Mouse (Mus musculus) kidney, embryonic 15.5 days (tissue): ENCODE results near the gene Jmjd8. TPM values are rescaled to one million over a fixed set of nuclear protein-coding genes. Genes with fewer than 3 reads are reported as not detected.

Source experiments
- ATAC-seq: fragments of 200-750 bp; cut with Nextera tagmentation; replicated peaks from 2 replicates; pipeline ENCODE4 v1.8.0; 2017; ENCODE audit warnings: moderate TSS enrichment; ENCODE audit not compliant: low FRiP score
- H3K27ac ChIP-seq: fragments of 300-500 bp; sonication (generic); 2 replicates; pipeline ENCODE4 v1.5.1; 2015; ENCODE audit warnings: mild to moderate bottlenecking, inconsistent platforms
- H3K27me3 ChIP-seq: fragments of 300-500 bp; sonication (generic); 2 replicates; pipeline ENCODE4 v1.6.1; 2015; ENCODE audit warnings: inconsistent platforms
- H3K36me3 ChIP-seq: fragments of 300-500 bp; sonication (generic); 2 replicates; pipeline ENCODE4 v1.6.1; 2015; ENCODE audit warnings: inconsistent platforms
- H3K4me1 ChIP-seq: fragments of 300-500 bp; sonication (generic); 2 replicates; pipeline ENCODE4 v1.6.1; 2015; ENCODE audit warnings: inconsistent platforms
- H3K4me2 ChIP-seq: fragments of 300-500 bp; sonication (generic); 2 replicates; pipeline ENCODE4 v1.6.1; 2015; ENCODE audit warnings: moderate library complexity, mild to moderate bottlenecking, inconsistent platforms
- H3K4me3 ChIP-seq: fragments of 300-500 bp; sonication (generic); replicated peaks from 2 replicates; pipeline ENCODE4 v1.5.1; 2015; ENCODE audit warnings: mild to moderate bottlenecking, inconsistent platforms
- H3K9ac ChIP-seq: fragments of 300-500 bp; sonication (generic); 2 replicates; pipeline ENCODE4 v1.6.1; 2015; ENCODE audit warnings: mild to moderate bottlenecking, inconsistent platforms
- H3K9me3 ChIP-seq: fragments of 300-500 bp; sonication (generic); replicated peaks from 2 replicates; pipeline ENCODE4 v1.6.1; 2016; ENCODE audit warnings: inconsistent platforms
- WGBS: fragments of 180-500 bp; shearing (Covaris S2); methylation state at CpG from one replicate; pipeline ENCODE4 v1.1.7; 2015; ENCODE audit warnings: mixed read lengths; 5-methylcytosine and 5-hydroxymethylcytosine counted together
- polyA plus RNA-seq: library from polyadenylated mRNA; unstranded; fragments of >200 nt; fragmentation: Nextera tagmentation; extraction: Ambion mirVana; gene quantifications from 2 replicates; pipeline ENCODE4 v1.2.1, GENCODE M21; 2015

The Jmjd8 gene
- polyA plus RNA-seq, 1 experiment from 2014 or later = 61.4 TPM

DNA sequence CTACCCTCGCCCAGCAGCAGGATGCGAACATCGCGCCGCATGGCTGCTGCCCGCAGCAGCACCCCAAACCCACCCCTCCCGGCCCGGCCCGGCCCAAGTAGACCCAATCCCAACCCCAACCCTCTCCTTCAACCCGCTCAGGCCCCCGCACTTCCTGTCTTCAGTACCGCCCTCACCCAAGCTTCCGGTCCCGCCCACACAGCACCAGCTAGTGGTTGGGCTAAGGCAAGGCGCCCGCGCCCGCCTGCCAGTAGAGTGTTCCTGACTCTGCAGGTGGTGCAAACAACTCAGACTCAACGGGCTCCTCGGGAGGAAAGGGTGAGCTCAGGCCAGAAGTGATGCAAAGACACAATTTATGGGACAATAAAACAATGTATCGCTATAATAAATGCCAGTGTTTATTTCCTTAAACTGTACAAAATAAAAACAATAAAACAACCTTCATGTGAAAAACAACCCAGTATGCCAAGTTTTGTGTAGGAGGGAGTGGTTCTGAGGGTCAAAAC, 15.8 kb downstream of the Jmjd8 start, which contains the start of gene Rhot2:
Rhot2 (minus strand) TSS at position 456 of the 506 bp plus-strand sequence.
- H3K9ac ChIP-seq = peak within 1 kb of the TSS; percentile 76
- 1% methylated on average over 21 of the region's 21 CpGs for WGBS
- H3K9me3 ChIP-seq = no peaks in the 10 kb centered on the region
- ATAC-seq = peak; percentile 94
- peaks cover 78% of the 10 kb centered on the region for H3K36me3 ChIP-seq
- peak within 1 kb of the TSS; percentile 88 for H3K27ac ChIP-seq
- H3K4me2 ChIP-seq = peak within 1 kb of the TSS; percentile 78
- H3K27me3 ChIP-seq = no peaks in the 10 kb centered on the region
- H3K4me1 ChIP-seq = peaks cover 23% of the 10 kb centered on the region
- peak within 1 kb of the TSS; percentile 77 for H3K4me3 ChIP-seq

DNA sequence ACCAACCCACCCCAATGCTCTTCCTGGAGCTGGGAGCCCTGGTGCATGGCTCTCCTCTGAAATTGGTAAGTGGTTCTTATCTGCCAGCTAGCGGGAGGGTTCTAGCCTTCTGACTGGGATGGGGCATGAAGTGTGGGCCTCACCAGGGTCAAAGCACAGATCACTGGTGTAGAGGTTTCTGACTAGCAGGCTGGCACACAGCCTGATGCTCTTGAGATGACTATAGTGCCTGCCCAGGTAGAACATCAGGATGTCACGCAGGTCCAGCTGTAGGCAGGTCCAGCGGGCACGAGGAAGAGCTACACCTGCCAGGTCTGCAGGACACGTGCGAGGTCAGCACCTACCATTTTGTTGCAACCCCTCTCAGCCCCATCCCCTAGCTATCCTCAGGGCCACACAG, 31.6 kb downstream of the Jmjd8 start:
- WGBS = 88% methylated on average over 6 of the region's 6 CpGs

DNA sequence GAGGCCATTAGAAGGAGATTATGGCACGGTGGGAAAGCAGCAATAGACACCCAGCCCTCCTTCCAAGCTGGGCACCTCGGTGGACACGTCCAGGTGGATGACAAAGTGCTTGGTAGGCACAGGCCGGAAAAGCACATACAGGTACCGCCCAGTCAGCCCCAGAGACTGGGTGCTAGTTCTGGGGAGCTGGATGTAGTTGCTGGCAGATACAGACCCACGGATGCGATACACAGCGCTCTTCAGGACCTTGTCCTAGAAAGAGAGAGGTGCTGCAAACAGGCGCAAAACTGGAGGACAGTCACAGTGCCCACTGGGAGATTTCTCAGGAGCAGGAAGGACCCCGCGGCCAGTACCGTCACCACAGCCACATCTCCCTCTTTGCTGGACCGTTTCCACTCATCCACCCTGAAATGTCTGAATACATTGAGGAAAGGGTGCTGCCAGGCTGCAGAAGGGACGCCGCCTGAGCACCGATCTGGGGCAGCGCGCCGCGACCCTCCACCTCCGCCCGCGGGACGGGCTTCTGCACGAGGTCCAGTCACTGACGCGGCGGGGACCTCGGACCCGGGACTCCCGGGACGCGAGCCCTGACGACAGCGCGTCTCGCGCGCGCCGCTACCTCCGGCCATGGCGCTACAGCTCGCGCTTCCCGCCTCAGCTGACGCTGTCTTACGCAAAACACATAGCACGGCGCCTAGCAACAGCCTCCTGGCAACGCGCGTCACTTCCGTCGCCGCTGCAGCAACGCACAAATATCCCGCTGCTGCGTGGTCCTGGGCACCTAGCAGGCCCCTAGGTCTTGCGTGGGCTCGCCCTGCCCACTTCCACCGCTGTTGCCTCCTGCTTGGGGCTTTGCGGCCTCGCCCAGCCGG, 32.4 kb downstream of the Jmjd8 start, which contains the start of gene Wdr90:
Wdr90 (minus strand) TSS at position 670 of the 872 bp plus-strand sequence.
- Histone ChIP-seq H3K9me3 (no peaks in the 10 kb centered on the region), H3K9ac (peak within 1 kb of the TSS; percentile 68), H3K27ac (peak within 1 kb of the TSS; percentile 85), H3K4me1 (peaks cover 19% of the 10 kb centered on the region), H3K36me3 (peaks cover 16% of the 10 kb centered on the region), H3K4me3 (peak within 1 kb of the TSS; percentile 57), H3K4me2 (peak within 1 kb of the TSS; percentile 76), H3K27me3 (no peaks in the 10 kb centered on the region)
- WGBS = 3% methylated on average over 65 of the region's 65 CpGs
- peak; percentile 92 for ATAC-seq

More for the DNA sequence above, 31.6 kb downstream of the Jmjd8 start:
- H3K9ac ChIP-seq = peak overlapping the region; percentile 68
- H3K27ac ChIP-seq = no peak overlapping the region
- ATAC-seq = no peak
- H3K4me3 ChIP-seq = peak overlapping the region; percentile 57
- no peaks in the 10 kb centered on the region for H3K9me3 ChIP-seq
- peaks cover 22% of the 10 kb centered on the region for H3K36me3 ChIP-seq
- H3K4me2 ChIP-seq = peak overlapping the region; percentile 76
- no peaks in the 10 kb centered on the region for H3K27me3 ChIP-seq
- H3K4me1 ChIP-seq = peaks cover 18% of the 10 kb centered on the region

DNA sequence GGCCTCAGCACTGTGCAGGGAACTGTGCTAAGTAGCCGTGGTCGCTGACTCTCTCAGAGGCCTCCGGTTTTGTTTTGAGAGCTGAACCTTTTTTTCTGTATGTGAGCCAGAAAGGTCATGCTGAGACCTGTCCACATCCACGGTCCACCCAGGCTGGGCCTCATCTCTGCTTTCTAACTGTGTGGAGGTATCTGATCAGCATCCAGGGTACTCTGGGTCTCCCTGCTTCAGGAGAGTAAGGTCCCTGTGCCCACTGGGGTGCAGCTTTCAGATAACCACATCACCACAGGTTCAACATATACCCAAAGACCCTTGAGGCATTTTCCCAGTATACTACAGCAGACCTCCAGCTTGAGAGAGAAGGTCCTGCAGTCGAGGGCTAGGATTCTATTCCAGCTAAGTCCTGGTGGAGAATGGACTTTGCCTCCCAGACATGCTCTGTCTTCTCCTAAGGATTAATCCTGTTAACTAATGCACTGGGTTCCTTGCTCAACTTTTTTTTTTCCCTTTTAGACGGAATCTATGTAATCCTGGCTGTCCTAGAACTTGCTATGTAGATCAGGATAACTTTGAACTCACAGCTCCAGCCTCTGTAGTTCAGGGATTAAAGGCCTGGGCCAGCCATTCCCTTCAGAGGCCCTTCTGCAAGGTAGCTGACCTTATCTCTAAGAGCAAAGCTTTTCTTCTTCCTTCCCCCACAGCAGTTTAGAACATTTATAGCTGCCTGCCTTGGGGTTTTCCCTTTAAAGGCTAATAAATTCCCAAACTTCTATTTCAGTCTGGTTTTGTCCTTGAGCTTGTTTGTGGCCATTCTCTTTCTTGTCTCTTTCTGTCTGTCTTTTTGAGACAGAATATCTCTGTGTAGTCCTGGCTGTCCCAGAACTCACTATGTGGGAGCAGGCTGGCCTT, 33.3 kb downstream of the Jmjd8 start:
- H3K9ac ChIP-seq = peak overlapping the region; percentile 68
- no peaks in the 10 kb centered on the region for H3K9me3 ChIP-seq
- 13% methylated on average over 6 of the region's 6 CpGs for WGBS
- H3K27ac ChIP-seq = peak overlapping the region; percentile 85
- no peaks in the 10 kb centered on the region for H3K27me3 ChIP-seq
- peaks cover 14% of the 10 kb centered on the region for H3K36me3 ChIP-seq
- H3K4me1 ChIP-seq = peaks cover 25% of the 10 kb centered on the region
- peak overlapping the region; percentile 76 for H3K4me2 ChIP-seq
- no peak for ATAC-seq
- peak overlapping the region; percentile 57 for H3K4me3 ChIP-seq

DNA sequence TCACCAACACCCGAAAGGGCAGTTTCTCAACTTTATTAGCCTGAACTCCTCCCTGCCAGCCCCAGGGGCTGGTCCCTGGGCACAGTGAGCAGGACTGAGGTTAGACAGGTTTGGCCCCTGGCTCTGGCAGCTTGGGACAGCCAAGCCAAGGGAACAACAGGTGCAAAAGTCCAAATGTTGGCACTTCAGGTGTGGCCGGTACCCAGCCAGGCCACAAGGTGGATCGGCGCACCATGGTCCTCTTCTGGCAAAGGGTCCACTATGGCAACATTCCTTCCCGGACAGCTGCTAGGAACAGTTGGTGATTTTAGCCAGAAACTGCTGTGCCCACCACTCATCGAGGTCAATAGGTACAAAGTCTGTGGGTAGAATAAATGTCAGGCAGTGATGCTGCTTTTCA, 35.0 kb downstream of the Jmjd8 start:
- H3K4me1 ChIP-seq = peaks cover 38% of the 10 kb centered on the region
- H3K36me3 ChIP-seq = peaks cover 13% of the 10 kb centered on the region
- H3K4me3 ChIP-seq = no peak overlapping the region
- no peak for ATAC-seq
- H3K27me3 ChIP-seq = no peaks in the 10 kb centered on the region
- no peak overlapping the region for H3K27ac ChIP-seq
- no peak overlapping the region for H3K9ac ChIP-seq
- H3K9me3 ChIP-seq = no peaks in the 10 kb centered on the region
- 87% methylated on average over 6 of the region's 6 CpGs for WGBS
- H3K4me2 ChIP-seq = no peak overlapping the region

DNA sequence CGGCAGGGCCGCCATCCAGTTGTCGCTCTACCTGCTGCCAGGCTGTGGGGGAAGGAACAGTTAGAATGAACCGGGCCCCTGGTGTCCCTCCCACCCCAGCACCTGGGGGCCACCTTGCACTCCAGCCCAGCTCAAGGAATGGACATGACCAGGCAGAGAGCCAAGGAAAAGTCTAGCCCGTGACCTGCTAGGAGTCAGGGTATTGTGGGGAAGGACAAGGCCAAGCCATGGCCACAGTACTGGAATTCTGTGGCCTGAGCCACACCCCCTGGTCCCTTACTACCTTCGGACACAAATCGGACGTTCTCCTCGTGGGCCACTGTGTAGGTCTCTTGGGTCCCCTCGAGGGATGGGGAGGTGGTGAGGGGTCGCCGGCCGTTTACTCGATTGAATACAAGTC, 35.6 kb downstream of the Jmjd8 start:
- no peak for ATAC-seq
- WGBS = 85% methylated on average over 14 of the region's 14 CpGs
- H3K4me1 ChIP-seq = peaks cover 43% of the 10 kb centered on the region
- no peak overlapping the region for H3K27ac ChIP-seq
- H3K27me3 ChIP-seq = no peaks in the 10 kb centered on the region
- no peak overlapping the region for H3K4me3 ChIP-seq
- H3K36me3 ChIP-seq = peaks cover 13% of the 10 kb centered on the region
- H3K4me2 ChIP-seq = no peak overlapping the region
- H3K9ac ChIP-seq = no peak overlapping the region
- no peaks in the 10 kb centered on the region for H3K9me3 ChIP-seq

DNA sequence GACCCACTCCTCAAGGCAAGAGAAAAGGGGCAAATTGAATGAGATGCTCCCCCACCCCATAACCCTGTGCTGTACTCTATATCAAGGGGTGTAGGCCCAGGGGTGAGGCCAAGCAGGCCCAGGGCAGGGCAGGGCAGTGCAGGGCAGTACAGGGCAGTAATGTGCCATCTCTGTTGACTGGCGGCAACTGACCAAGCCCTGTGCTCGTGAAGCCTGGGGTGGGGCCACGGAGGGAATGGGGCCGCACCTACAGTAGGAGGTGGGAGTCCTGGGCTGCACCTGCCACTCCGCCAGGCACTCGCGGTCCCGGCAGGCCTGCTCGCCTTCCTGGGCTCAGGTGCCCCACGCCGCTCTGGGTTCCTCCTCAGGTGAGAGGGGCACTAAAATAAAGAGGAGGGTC, 36.6 kb downstream of the Jmjd8 start:
- H3K27ac ChIP-seq = no peak overlapping the region
- H3K4me2 ChIP-seq = no peak overlapping the region
- H3K4me3 ChIP-seq = no peak overlapping the region
- no peaks in the 10 kb centered on the region for H3K27me3 ChIP-seq
- WGBS = 91% methylated on average over 11 of the region's 11 CpGs
- peaks cover 39% of the 10 kb centered on the region for H3K4me1 ChIP-seq
- peaks cover 13% of the 10 kb centered on the region for H3K36me3 ChIP-seq
- no peak overlapping the region for H3K9ac ChIP-seq
- H3K9me3 ChIP-seq = no peaks in the 10 kb centered on the region
- no peak for ATAC-seq

DNA sequence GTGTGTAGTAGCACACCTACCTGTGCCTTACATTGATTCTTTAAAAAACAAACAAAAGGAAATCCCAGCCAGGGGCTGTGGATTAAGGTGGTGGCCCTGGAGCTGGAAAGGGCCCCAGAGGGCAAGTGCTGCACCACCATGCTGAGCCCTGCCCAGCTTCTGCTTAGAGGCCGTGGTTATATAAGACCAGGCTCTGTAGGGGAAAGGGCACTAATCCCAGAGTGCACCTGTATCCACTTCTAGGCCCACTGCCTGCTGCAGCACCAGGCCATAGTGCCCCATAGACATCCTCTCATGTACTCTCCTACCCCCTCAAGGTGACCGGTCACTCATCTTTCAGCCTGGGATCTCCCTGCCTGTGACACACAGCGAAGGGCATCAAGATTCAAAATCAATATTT, 37.5 kb downstream of the Jmjd8 start:
- no peak for ATAC-seq
- 86% methylated on average over 3 of the region's 3 CpGs for WGBS

DNA sequence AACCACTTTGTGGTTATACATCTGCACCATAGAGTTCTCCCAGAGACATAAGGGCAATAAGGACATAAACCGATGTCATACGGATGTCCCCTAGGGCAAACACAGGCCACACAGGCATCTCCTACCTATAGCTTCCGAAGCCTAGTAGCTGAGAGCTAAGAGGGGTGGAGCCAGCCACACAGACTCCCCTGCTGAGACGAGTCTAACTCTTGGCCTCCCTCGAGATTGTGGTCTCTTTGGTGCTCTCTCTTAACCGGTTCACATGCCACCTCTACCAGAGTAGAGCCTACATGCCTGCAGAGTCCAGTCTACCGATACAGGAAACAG, 38.8 kb downstream of the Jmjd8 start:
- WGBS = 7% methylated on average over 7 of the region's 7 CpGs
- H3K27ac ChIP-seq = peak overlapping the region; percentile 86
- peak overlapping the region; percentile 96 for H3K4me2 ChIP-seq
- H3K4me3 ChIP-seq = peak overlapping the region; percentile 82
- peaks cover 13% of the 10 kb centered on the region for H3K36me3 ChIP-seq
- H3K9me3 ChIP-seq = no peaks in the 10 kb centered on the region
- H3K9ac ChIP-seq = peak overlapping the region; percentile 70
- no peaks in the 10 kb centered on the region for H3K27me3 ChIP-seq
- peaks cover 25% of the 10 kb centered on the region for H3K4me1 ChIP-seq
- 0 out of 2 replicates have a peak, but pooled peaks have one; percentile 16 for ATAC-seq

More for the DNA sequence above, 37.5 kb downstream of the Jmjd8 start:
- Histone ChIP-seq H3K27me3 (no peaks in the 10 kb centered on the region), H3K4me2 (no peak overlapping the region), H3K27ac (no peak overlapping the region), H3K4me3 (no peak overlapping the region), H3K9ac (no peak overlapping the region), H3K36me3 (peaks cover 13% of the 10 kb centered on the region), H3K9me3 (no peaks in the 10 kb centered on the region), H3K4me1 (peaks cover 32% of the 10 kb centered on the region)

DNA sequence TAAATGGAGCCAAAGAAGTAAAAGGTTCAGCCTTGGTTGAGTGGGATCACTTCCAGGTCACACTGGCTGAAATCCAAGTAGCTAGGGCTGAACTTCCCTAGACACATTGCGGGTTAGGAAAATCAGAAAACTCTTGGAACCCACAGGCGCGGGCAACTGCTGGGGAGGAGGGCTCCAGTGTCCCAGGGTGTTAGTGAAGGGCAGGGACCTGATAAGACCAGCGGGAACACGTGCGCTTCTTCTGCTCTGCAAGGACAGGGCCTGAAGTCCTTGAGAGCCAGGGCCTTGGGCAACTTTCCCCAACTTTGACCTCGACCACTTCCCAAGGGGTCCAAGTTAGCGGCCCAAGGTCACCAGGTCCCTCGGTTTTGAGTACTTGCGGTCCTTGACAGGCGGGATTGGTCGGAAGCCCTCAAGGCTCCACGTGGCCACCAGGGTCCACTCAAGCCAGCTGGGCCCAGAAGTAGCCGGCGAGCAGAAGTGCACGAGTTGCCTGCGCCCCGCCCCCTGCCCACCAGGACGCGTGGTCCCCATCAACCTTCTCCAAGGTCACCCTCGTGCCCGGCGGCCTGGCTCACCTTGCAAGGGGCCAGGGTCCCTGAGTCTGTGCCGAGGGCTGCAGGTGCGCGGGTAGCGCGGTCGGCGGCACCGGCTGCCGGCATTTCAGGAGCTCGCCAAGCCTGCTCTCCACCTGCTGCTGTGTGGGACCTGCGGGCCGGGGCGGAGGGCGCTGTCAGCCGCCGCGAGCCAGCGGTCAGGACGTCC, 39.4 kb downstream of the Jmjd8 start:
- ATAC-seq = peak; percentile 69
- Histone ChIP-seq H3K27ac (peak overlapping the region; percentile 86), H3K4me3 (peak overlapping the region; percentile 82), H3K36me3 (peaks cover 13% of the 10 kb centered on the region), H3K9ac (peak overlapping the region; percentile 70), H3K4me2 (peak overlapping the region; percentile 96), H3K9me3 (no peaks in the 10 kb centered on the region), H3K27me3 (no peaks in the 10 kb centered on the region), H3K4me1 (peaks cover 25% of the 10 kb centered on the region)
- under 1% methylated on average over 42 of the region's 42 CpGs for WGBS

DNA sequence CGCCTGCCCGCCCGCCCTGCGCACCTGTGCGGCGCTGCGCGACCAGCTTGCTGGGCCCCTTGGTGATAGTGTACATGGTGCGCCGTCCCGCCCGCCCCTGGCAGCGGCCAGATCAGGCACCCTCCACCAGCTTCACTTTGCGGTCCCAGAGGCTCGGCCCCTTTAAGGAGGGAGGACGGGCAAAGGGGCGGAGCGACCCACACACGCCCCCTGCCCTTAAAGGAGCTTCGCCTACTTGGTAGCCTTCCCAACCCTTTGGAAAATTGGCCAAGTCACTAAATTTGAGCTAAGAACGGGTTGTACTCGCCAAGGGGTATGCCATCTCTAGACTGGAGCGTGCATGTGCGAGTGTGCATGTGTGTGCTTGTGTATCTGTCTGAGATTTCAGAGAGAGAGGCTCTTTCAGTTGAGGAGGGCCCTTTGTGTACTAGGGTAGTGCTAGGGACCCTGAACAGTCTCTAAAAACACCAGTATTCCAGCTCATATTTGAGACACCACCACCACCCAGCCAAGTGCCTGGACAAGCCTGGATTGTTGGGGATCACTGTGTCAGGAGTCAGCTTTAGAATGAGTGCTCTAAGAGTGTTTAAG, 40.0 kb downstream of the Jmjd8 start, which contains the start of gene Mcrip2:
Mcrip2 (minus strand) TSS at position 164 of the 591 bp plus-strand sequence.
- under 1% methylated on average over 24 of the region's 24 CpGs for WGBS
- Histone ChIP-seq H3K9me3 (no peaks in the 10 kb centered on the region), H3K4me1 (peaks cover 28% of the 10 kb centered on the region), H3K9ac (peak within 1 kb of the TSS; percentile 70), H3K4me2 (peak within 1 kb of the TSS; percentile 96), H3K27ac (peak within 1 kb of the TSS; percentile 86), H3K4me3 (peak within 1 kb of the TSS; percentile 82), H3K27me3 (no peaks in the 10 kb centered on the region), H3K36me3 (peaks cover 10% of the 10 kb centered on the region)
- ATAC-seq = peak; percentile 84
